Mouse (Mus musculus) inflammation-experienced regulatory T-cells, adult 16 weeks (primary cell): ENCODE measurements around the gene Sos1. TPM values are rescaled to one million over a fixed set of nuclear protein-coding genes. Genes with fewer than 3 reads are reported as not detected.

ENCODE experiments used
- polyA plus RNA-seq: library from polyadenylated mRNA; unstranded; fragments of 100-300 nt; shearing (Covaris generic); gene quantifications from one replicate; pipeline ENCODE4 v1.2.1, GENCODE M21; 2017

Gene Sos1
- polyA plus RNA-seq = 2.4 TPM

DNA sequence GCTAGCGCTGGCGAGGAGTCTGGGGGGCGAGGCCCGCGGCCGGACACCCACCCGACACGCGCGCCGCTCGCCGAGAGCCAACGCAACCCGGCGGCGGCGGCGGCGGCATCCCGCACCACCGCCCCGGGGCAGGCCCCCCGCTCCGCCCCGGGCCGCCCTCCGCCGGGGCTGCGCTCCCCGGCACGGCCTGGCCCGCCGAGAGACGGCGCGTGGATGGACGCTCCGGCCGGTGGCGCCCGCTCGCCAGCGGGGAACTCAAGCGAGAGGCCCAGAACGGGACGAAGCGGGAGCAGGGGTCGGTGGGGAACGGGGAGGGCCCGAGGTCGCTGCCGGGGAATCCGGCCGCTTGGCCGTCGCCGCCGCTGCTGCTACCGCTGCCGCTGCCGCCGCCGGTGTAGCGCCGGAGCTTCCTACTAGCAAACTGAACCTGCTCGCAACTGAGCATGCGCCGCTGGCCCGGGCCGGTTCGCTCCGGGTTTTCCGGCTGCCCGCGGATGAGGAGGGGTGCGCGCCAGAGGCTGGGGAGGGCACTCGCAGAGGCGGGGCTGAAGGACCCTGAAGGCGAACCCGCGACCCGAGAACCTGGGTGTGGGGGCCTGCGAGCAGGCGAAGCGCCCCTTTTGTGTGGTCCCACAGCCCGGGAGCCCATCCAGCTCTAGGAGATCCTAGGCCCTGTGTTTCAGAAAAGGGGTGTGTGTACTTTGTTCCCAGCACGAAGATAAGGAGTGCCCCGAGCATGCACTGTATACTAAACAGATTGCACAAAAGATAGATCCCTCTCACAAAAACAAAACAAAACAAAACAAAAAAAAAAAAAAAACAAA, at the start of gene Sos1:
Gene Sos1, minus strand, starts transcription at position 423 of the 824 bp plus-strand sequence.

DNA sequence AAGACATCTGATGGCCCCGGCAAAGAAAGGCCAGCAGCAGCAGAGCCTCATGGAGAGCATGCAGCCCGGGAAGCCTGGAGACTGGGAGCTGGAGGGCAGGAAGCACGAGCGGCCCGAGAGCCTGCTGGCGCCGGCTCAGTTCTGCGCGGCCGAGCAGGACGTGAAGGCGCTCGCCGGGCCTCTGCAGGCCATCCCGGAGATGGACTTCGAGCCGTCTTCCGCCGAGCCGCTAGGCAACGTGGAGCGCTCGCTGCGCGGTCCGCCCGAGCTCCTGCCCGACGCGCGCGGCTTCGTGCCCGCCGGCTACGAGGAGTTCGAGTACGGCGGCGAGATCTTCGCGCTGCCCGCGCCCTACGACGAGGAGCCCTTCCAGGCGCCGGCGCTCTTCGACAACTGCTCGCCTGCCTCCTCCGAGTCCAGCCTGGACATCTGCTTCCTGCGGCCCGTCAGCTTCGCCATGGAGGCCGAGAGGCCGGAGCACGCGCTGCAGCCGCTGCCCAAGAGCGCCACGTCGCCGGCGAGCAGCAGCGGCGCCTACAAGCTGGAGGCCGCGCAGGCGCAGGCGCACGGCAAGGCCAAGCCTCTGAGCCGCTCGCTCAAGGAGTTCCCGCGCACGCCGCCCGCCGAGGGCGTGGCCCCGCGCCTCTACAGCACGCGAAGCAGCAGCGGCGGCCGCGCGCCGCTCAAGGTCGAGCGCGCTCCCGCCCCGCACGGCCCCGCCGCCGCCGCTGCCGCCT, 107.1 kb downstream of the Sos1 start, which contains the start of gene Gm10190:
Gene Gm10190, minus strand, starts transcription at position 553 of the 737 bp plus-strand sequence.

Other genes with a start within 250 kb of the Sos1 start
- 5.8 TPM for gene Morn2, start 190.2 kb downstream of the Sos1 start, polyA plus RNA-seq
- 39.2 TPM for gene Dhx57, start 190.0 kb downstream of the Sos1 start, polyA plus RNA-seq
- not detected for gene Arhgef33, start 173.0 kb downstream of the Sos1 start, polyA plus RNA-seq
- gene Gm10190, start 106.9 kb downstream of the Sos1 start, polyA plus RNA-seq = not detected
- 0.55 TPM for gene Cdkl4, start 97.4 kb upstream of the Sos1 start, polyA plus RNA-seq
- 3.0 TPM for gene Map4k3, start 248.0 kb upstream of the Sos1 start, polyA plus RNA-seq